Mouse (Mus musculus) hindbrain, embryonic 11.5 days (tissue): ENCODE measurements around the gene Cenpq. TPM values are rescaled to one million over a fixed set of nuclear protein-coding genes. Genes with fewer than 3 reads are reported as not detected.

ENCODE experiments used
- ATAC-seq: fragments of 200-750 bp; cut with Nextera tagmentation; 2 replicates; pipeline ENCODE4 v1.8.0; 2017; ENCODE audit warnings: mild to moderate bottlenecking, moderate TSS enrichment, moderate library complexity; ENCODE audit not compliant: low FRiP score
- DNase-seq: peaks from one replicate; pipeline ENCODE4 v3.0.0-alpha.2; 2015; ENCODE audit warnings: low spot score
- H3K27ac ChIP-seq: fragments of 300-500 bp; sonication (generic); 2 replicates; pipeline ENCODE4 v1.5.1; 2014; ENCODE audit warnings: mild to moderate bottlenecking, low read depth, low read length
- H3K27me3 ChIP-seq: fragments of 300-500 bp; sonication (generic); 2 replicates; pipeline ENCODE4 v1.6.1; 2014; ENCODE audit warnings: mild to moderate bottlenecking, low read length, moderate library complexity, mixed read lengths; ENCODE audit not compliant: control insufficient read depth, insufficient read depth
- H3K36me3 ChIP-seq: fragments of 300-500 bp; sonication (generic); 2 replicates; pipeline ENCODE4 v1.6.1; 2014; ENCODE audit warnings: mild to moderate bottlenecking, low read length, moderate library complexity, mixed read lengths; ENCODE audit not compliant: control insufficient read depth, insufficient read depth
- H3K4me1 ChIP-seq: fragments of 300-500 bp; sonication (generic); replicated peaks from 2 replicates; pipeline ENCODE4 v1.6.1; 2014; ENCODE audit warnings: low read length, mixed read lengths; ENCODE audit not compliant: control insufficient read depth, insufficient read depth
- H3K4me2 ChIP-seq: fragments of 300-500 bp; sonication (generic); replicated peaks from 2 replicates; pipeline ENCODE4 v1.6.1; 2014; ENCODE audit warnings: mild to moderate bottlenecking, low read depth, low read length
- H3K4me3 ChIP-seq: fragments of 300-500 bp; sonication (generic); 2 replicates; pipeline ENCODE4 v1.5.1; 2014; ENCODE audit warnings: low read depth, low read length
- H3K9ac ChIP-seq: fragments of 300-500 bp; sonication (generic); 2 replicates; pipeline ENCODE4 v1.6.1; 2014; ENCODE audit warnings: low read depth, low read length
- H3K9me3 ChIP-seq: fragments of 300-500 bp; sonication (generic); 2 replicates; pipeline ENCODE4 v1.6.1; 2016; ENCODE audit warnings: low read length; ENCODE audit not compliant: control insufficient read depth
- WGBS: fragments of 180-500 bp; shearing (Covaris S2); extraction: QIAGEN DNeasy Blood & Tissue Kit; methylation state at CpG from one replicate; pipeline ENCODE4 v1.1.7; 2014; 5-methylcytosine and 5-hydroxymethylcytosine counted together
- polyA plus RNA-seq: library from polyadenylated mRNA; unstranded; fragments of >200 nt; fragmentation: Nextera tagmentation; extraction: Ambion mirVana; gene quantifications from 2 replicates; pipeline ENCODE4 v1.2.1, GENCODE M21; 2014

Cenpq gene
- polyA plus RNA-seq, 1 experiment from 2014 or later, result 31.0 TPM

DNA sequence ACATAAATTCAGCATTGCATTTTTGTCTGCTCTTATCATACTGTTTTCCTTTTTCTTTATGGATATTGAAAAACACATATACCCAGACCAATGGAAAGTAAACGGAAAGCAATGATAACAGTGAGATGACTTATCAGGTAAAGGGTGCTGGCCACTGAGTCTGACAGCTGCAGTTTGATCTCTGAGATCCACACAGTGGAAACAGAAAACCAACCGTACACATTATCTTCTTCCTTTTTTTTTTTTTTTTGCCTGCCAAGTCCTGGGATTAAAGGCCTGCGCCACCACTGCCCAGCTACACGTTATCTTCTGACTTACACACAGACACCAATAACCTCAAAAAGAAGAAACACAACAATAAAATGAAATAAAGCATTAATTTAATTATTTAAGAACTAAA lies 31.5 kb downstream of the Cenpq start:
- Histone ChIP-seq H3K36me3 (no peaks in the 10 kb centered on the region), H3K4me2 (no peak overlapping the region), H3K4me3 (no peak overlapping the region), H3K27me3 (no peaks in the 10 kb centered on the region), H3K27ac (no peak overlapping the region), H3K9me3 (no peaks in the 10 kb centered on the region), H3K9ac (no peak overlapping the region), H3K4me1 (no peaks in the 10 kb centered on the region)
- DNase-seq (no peak), ATAC-seq (no peak)
- 74% methylated on average over 4 of the region's 4 CpGs for WGBS

- 33% methylated on average over 4 of the region's 4 CpGs for WGBS
- H3K4me1 ChIP-seq, result no peaks in the 10 kb centered on the region
Measured at GRCm38 (mm10) chr17:40899783-40900363, 35.0 kb downstream of the Cenpq start.

DNA sequence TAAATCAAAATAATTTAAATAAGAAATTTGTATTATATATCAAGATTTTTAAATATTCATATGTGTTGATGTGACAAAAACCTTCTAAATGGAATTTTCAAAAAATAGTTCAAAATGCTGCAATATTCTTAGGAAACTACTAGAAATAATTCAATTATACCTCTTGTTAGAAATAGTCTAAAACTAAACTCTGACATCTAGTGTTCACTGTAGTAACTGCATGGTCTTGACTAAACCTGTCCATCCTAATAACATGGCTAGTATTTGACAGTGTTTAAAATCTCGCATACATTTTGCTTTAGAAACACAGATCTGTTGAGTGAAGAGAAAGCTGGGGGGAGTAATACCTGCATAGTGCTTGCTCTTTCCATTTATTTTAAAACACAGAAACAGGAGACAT lies 38.0 kb downstream of the Cenpq start:
- DNase-seq, result peak; percentile 25
- Histone ChIP-seq H3K9me3 (no peaks in the 10 kb centered on the region), H3K4me1 (no peaks in the 10 kb centered on the region), H3K4me3 (no peak overlapping the region), H3K27ac (no peak overlapping the region), H3K4me2 (no peak overlapping the region), H3K27me3 (no peaks in the 10 kb centered on the region), H3K9ac (no peak overlapping the region), H3K36me3 (no peaks in the 10 kb centered on the region)
- ATAC-seq, result no peak
- whole genome bisulfite sequencing, result 83% methylated on average over 1 of the region's 1 CpGs

More at GRCm38 (mm10) chr17:40899783-40900363, 35.0 kb downstream of the Cenpq start:
- Histone ChIP-seq H3K4me3 (no peak overlapping the region), H3K4me2 (no peak overlapping the region), H3K36me3 (no peaks in the 10 kb centered on the region), H3K27me3 (no peaks in the 10 kb centered on the region), H3K9ac (no peak overlapping the region), H3K9me3 (no peaks in the 10 kb centered on the region), H3K27ac (no peak overlapping the region)
- ATAC-seq (no peak), DNase-seq (no peak)

- H3K27me3 ChIP-seq, result no peaks in the 10 kb centered on the region
- H3K9me3 ChIP-seq, result no peaks in the 10 kb centered on the region
- no peak overlapping the region for H3K27ac ChIP-seq
- ATAC-seq (no peak), DNase-seq (no peak)
- H3K4me2 ChIP-seq, result no peak overlapping the region
- no peak overlapping the region for H3K4me3 ChIP-seq
- H3K4me1 ChIP-seq, result no peaks in the 10 kb centered on the region
- 89% methylated on average over 4 of the region's 4 CpGs for WGBS
- H3K9ac ChIP-seq, result no peak overlapping the region
- no peaks in the 10 kb centered on the region for H3K36me3 ChIP-seq
Measured at GRCm38 (mm10) chr17:40887849-40888536, 46.9 kb downstream of the Cenpq start.

DNA sequence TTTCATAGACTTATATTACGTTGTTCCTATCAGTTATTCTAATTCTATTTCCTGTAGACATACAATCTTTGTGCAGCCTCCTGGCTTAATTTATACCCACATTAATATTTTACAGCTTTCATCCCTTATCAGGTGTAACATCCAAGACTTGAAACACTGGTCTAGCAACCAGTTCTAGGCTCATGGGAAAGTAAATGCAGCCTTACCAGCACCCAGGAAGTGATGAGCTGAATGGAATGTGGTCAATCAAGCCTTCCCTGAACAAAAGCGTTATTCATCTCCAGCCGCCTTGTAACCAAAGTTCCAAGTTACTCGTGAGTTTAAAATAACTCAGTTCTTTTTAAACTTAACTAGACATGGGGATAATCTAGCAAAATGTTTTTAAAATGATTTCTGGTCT lies 49.7 kb downstream of the Cenpq start:
- ATAC-seq, result no peak
- Histone ChIP-seq H3K4me1 (no peaks in the 10 kb centered on the region), H3K4me2 (no peak overlapping the region), H3K36me3 (no peaks in the 10 kb centered on the region), H3K27ac (no peak overlapping the region), H3K9ac (no peak overlapping the region), H3K27me3 (no peaks in the 10 kb centered on the region), H3K9me3 (no peaks in the 10 kb centered on the region), H3K4me3 (no peak overlapping the region)
- DNase-seq, result no peak
- WGBS, result 86% methylated on average over 4 of the region's 4 CpGs

- Histone ChIP-seq H3K4me2 (no peak overlapping the region), H3K36me3 (no peaks in the 10 kb centered on the region), H3K27ac (no peak overlapping the region), H3K9me3 (no peaks in the 10 kb centered on the region), H3K27me3 (no peaks in the 10 kb centered on the region), H3K4me1 (no peaks in the 10 kb centered on the region), H3K4me3 (no peak overlapping the region), H3K9ac (no peak overlapping the region)
- ATAC-seq, result no peak
- 88% methylated on average over 6 of the region's 6 CpGs for WGBS
- no peak for DNase-seq
Measured at GRCm38 (mm10) chr17:40882172-40882571, 52.7 kb downstream of the Cenpq start.

GRCm38 (mm10) chr17:40879924-40880691 lies 54.7 kb downstream of the Cenpq start, which contains the start of gene 9130008F23Rik:
TSS of gene 9130008F23Rik (minus strand) at chr17:40880559.
- ATAC-seq (peak; percentile 77), DNase-seq (peak; percentile 60)
- no peaks in the 10 kb centered on the region for H3K27me3 ChIP-seq
- H3K4me1 ChIP-seq, result no peaks in the 10 kb centered on the region
- WGBS, result under 1% methylated on average over 40 of the region's 40 CpGs
- H3K4me2 ChIP-seq, result peak within 1 kb of the TSS; percentile 89
- H3K36me3 ChIP-seq, result no peaks in the 10 kb centered on the region
- H3K9me3 ChIP-seq, result no peaks in the 10 kb centered on the region
- peak within 1 kb of the TSS; percentile 62 for H3K9ac ChIP-seq
- H3K4me3 ChIP-seq, result peak within 1 kb of the TSS; percentile 52
- no peak within 1 kb of the TSS for H3K27ac ChIP-seq

DNA sequence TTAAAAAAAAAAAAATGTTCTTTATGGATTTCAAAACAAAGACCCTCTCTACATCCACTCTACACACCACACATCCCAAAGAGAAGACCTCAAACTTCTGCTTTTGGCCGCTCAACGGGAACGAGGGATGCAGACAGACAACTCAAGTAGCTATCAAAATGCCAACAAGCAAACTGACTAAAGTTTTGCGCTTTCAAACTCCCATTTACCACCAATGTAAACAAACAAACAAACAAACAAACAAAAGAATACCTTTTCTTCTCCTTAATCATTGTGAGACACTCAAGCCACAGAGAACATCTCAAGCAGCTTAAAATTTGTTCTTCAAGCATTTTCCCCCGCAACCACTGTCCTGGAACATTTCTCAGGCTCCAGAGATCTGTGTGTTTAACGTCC lies 55.3 kb downstream of the Cenpq start:
- H3K36me3 ChIP-seq, result no peaks in the 10 kb centered on the region

More for the DNA sequence above, 55.3 kb downstream of the Cenpq start:
- ATAC-seq, result no peak
- DNase-seq, result no peak
- 6% methylated on average over 6 of the region's 6 CpGs for WGBS
- no peaks in the 10 kb centered on the region for H3K9me3 ChIP-seq
- no peaks in the 10 kb centered on the region for H3K27me3 ChIP-seq
- no peak overlapping the region for H3K27ac ChIP-seq
- H3K4me3 ChIP-seq, result peak overlapping the region; percentile 52
- H3K4me1 ChIP-seq, result no peaks in the 10 kb centered on the region
- H3K4me2 ChIP-seq, result peak overlapping the region; percentile 89
- peak overlapping the region; percentile 62 for H3K9ac ChIP-seq
